In genomic region chr16:11873292-11873691, GRCm38 (mm10) we compare ENCODE assay signal across 16 mouse cellular contexts. TPM values are rescaled to one million over a fixed set of nuclear protein-coding genes. Genes with fewer than 3 reads are reported as not detected.
DNase-seq lines count a peak whose midpoint lies in the region.
"Had no signal": no experiment of that assay in that cellular context is flagged by ENCODE, and none has a peak within 500 bp of the region (broad histone marks: within the 10 kb centered on the region; RNA-seq: fewer than 3 reads in every experiment).

No protein-coding gene starts in this region.

- intact Hi-C loops in gastrocnemius, postnatal 14 days (cut with DNase I; ENCODE audit: low total_unique reads) = no loop called here
- intact Hi-C loops in left cerebral cortex, postnatal 4 days (cut with DNase I) = no loop called here
- intact Hi-C loops in left cerebral cortex, postnatal 10 days (cut with DNase I) = no loop called here

- DNase-seq in adrenal gland, adult (ENCODE audit: inconsistent age in 2 of 2, low spot score in 1 of 2) = peak; percentile 24 to 61
- no peak for DNase-seq in adrenal gland, postnatal 4 days (ENCODE audit: low spot score in 2 of 2)
- peak; percentile 21 to 24 for DNase-seq in adrenal gland, postnatal 36 days
- DNase-seq in adrenal gland, postnatal 25 days = no peak
- peak; percentile 16 for DNase-seq in gastrocnemius, postnatal 14 days
- no peak for DNase-seq in gastrocnemius, adult 18-20 months (ENCODE audit: low spot score)
- DNase-seq in left cerebral cortex, postnatal 4 days = peak; percentile 17
- DNase-seq in left cerebral cortex, postnatal 10 days (ENCODE audit: extremely low spot score in 1 of 2, low spot score in 2 of 2) = no peak
- DNase-seq: adrenal gland, adult 8-10 months; cerebellum, adult 11 months; cerebellum, adult 2 months; cerebellum, adult 9-11 months; gastrocnemius, adult 2 months; heart, adult 11 months; kidney, adult 11 months; kidney, adult 8-10 months had no signal

RNA-seq across cellular contexts. Expression of gene Cpped1, which starts 36.0 kb away (rescaled TPM):
- 10 to 100 TPM; 45.2 to 46.0 TPM for total RNA-seq in adrenal gland, postnatal 4 days (2021)
- 10 to 100 TPM; 34.9 to 49.6 TPM for total RNA-seq in adrenal gland, postnatal 36 days (2021)
- 41.9 and 50.3 TPM in 2 replicates for total RNA-seq in adrenal gland, postnatal 25 days (2021)
- total RNA-seq in gastrocnemius, postnatal 14 days (2021) = 10 to 100 TPM; 32.7 to 35.9 TPM
- 10 to 100 TPM; 30.3 to 33.6 TPM for total RNA-seq in gastrocnemius, adult 18-20 months (2021)
- 10 to 100 TPM; 17.0 to 18.8 TPM for total RNA-seq in left cerebral cortex, postnatal 4 days (2021)
- total RNA-seq in left cerebral cortex, postnatal 10 days (2021) = 10 to 100 TPM; 28.3 to 29.4 TPM

Comparison
In these comparisons a context has a peak if more than half of its experiments do, and no peak if none do; other contexts are left out.
1. DNase-seq: peak in adrenal gland, adult (2 of 2), adrenal gland, postnatal 36 days (2 of 2), gastrocnemius, postnatal 14 days (single experiment) and left cerebral cortex, postnatal 4 days (single experiment); none in adrenal gland, postnatal 4 days (0 of 2), adrenal gland, postnatal 25 days (single experiment), gastrocnemius, adult 18-20 months (single experiment) and left cerebral cortex, postnatal 10 days (0 of 2).